Mouse (Mus musculus) urinary bladder, postnatal 25 days (tissue): ENCODE measurements around the gene Fam213a.

Experiments used
- DNase-seq: peaks from one replicate; pipeline ENCODE4 v3.0.0; 2022; ENCODE audit warnings: low spot score

The Fam213a gene

GRCm38 (mm10) chr14:41004201-41005141 lies 9.1 kb downstream of the Fam213a start:
- peak; percentile 48 for DNase-seq

GRCm38 (mm10) chr14:41001576-41001975 lies 12.0 kb downstream of the Fam213a start:
- DNase-seq = no peak

- no peak for DNase-seq
Observed at GRCm38 (mm10) chr14:41000801-41001200, 12.8 kb downstream of the Fam213a start.

- no peak for DNase-seq
Observed at GRCm38 (mm10) chr14:40999904-41000645, 13.5 kb downstream of the Fam213a start.

- peak; percentile 15 for DNase-seq
Observed at GRCm38 (mm10) chr14:40996171-40996570, 17.4 kb downstream of the Fam213a start.

GRCm38 (mm10) chr14:40992464-40992863 lies 21.1 kb downstream of the Fam213a start:
- DNase-seq = no peak

GRCm38 (mm10) chr14:40988780-40989179 lies 24.8 kb downstream of the Fam213a start:
- no peak for DNase-seq

GRCm38 (mm10) chr14:40987184-40987583 lies 26.4 kb downstream of the Fam213a start:
- DNase-seq = no peak

- no peak for DNase-seq
Observed at GRCm38 (mm10) chr14:40985635-40986034, 28.0 kb downstream of the Fam213a start.

GRCm38 (mm10) chr14:40979723-40980122 lies 33.9 kb downstream of the Fam213a start:
- no peak for DNase-seq

GRCm38 (mm10) chr14:40979002-40979401 lies 34.6 kb downstream of the Fam213a start:
- DNase-seq = peak; percentile 43

GRCm38 (mm10) chr14:40975127-40975721 lies 38.4 kb downstream of the Fam213a start:
- peak; percentile 58 for DNase-seq

- no peak for DNase-seq
Observed at GRCm38 (mm10) chr14:40968051-40968450, 45.5 kb downstream of the Fam213a start.

- DNase-seq = no peak
Observed at GRCm38 (mm10) chr14:40967598-40967900, 46.0 kb downstream of the Fam213a start.

- peak; percentile 98 for DNase-seq
Observed at GRCm38 (mm10) chr14:40966862-40967597, 46.6 kb downstream of the Fam213a start.

- DNase-seq = no peak
Observed at GRCm38 (mm10) chr14:40966392-40966861, 47.2 kb downstream of the Fam213a start, which contains the start of gene Tspan14. TSS of gene Tspan14 (minus strand) at chr14:40966807.

GRCm38 (mm10) chr14:40965507-40966356 lies 47.9 kb downstream of the Fam213a start:
- DNase-seq = peak; percentile 31

GRCm38 (mm10) chr14:40964881-40965280 lies 48.7 kb downstream of the Fam213a start:
- DNase-seq = no peak

- no peak for DNase-seq
Observed at GRCm38 (mm10) chr14:40964214-40964610, 49.4 kb downstream of the Fam213a start.

- no peak for DNase-seq
Observed at GRCm38 (mm10) chr14:40963501-40964213, 49.9 kb downstream of the Fam213a start.
